Mouse (Mus musculus) stomach, embryonic 16.5 days (tissue): Measurements from ENCODE around the gene Nemp2. TPM values are rescaled to one million over a fixed set of nuclear protein-coding genes. Genes with fewer than 3 reads are reported as not detected.
"Not testable (repeated sequence)": the region's sequence is repeated elsewhere in the genome, so short reads cannot be mapped to it uniquely, and the experiment has no call there.

Experiments used
- ATAC-seq: fragments of 200-750 bp; cut with Nextera tagmentation; 2 replicates; pipeline ENCODE4 v1.8.0; 2017; ENCODE audit warnings: moderate number of reproducible peaks, moderate TSS enrichment; ENCODE audit not compliant: insufficient read depth, low FRiP score
- H3K27ac ChIP-seq: fragments of 300-500 bp; sonication (generic); 2 replicates; pipeline ENCODE4 v1.5.1; 2014; ENCODE audit warnings: low read length
- H3K27me3 ChIP-seq: fragments of 300-500 bp; sonication (generic); 2 replicates; pipeline ENCODE4 v1.6.1; 2014; ENCODE audit warnings: low read length, control low read depth, mixed read lengths; ENCODE audit not compliant: control insufficient read depth, insufficient read depth
- H3K36me3 ChIP-seq: fragments of 300-500 bp; sonication (generic); 2 replicates; pipeline ENCODE4 v1.6.1; 2014; ENCODE audit warnings: low read length; ENCODE audit not compliant: control insufficient read depth, insufficient read depth
- H3K4me1 ChIP-seq: fragments of 300-500 bp; sonication (generic); 2 replicates; pipeline ENCODE4 v1.6.1; 2014; ENCODE audit warnings: low read length, control low read depth, mixed read lengths; ENCODE audit not compliant: control insufficient read depth, insufficient read depth
- H3K4me2 ChIP-seq: fragments of 300-500 bp; sonication (generic); 2 replicates; pipeline ENCODE4 v1.6.1; 2014; ENCODE audit warnings: low read depth, low read length, mixed read lengths
- H3K4me3 ChIP-seq: fragments of 300-500 bp; sonication (generic); replicated peaks from 2 replicates; pipeline ENCODE4 v1.5.1; 2014; ENCODE audit warnings: mild to moderate bottlenecking, low read length
- H3K9ac ChIP-seq: fragments of 300-500 bp; sonication (generic); 2 replicates; pipeline ENCODE4 v1.6.1; 2014; ENCODE audit warnings: low read length
- H3K9me3 ChIP-seq: fragments of 300-500 bp; sonication (generic); replicated peaks from 2 replicates; pipeline ENCODE4 v1.6.1; 2016; ENCODE audit warnings: low read length, control low read depth; ENCODE audit not compliant: control insufficient read depth
- WGBS: fragments of 180-500 bp; shearing (Covaris S2); extraction: QIAGEN DNeasy Blood & Tissue Kit; methylation state at CpG from one replicate; pipeline ENCODE4 v1.1.7; 2014; 5-methylcytosine and 5-hydroxymethylcytosine counted together
- polyA plus RNA-seq: library from polyadenylated mRNA; unstranded; fragments of >200 nt; fragmentation: Nextera tagmentation; extraction: Ambion mirVana; gene quantifications from 2 replicates; pipeline ENCODE4 v1.2.1, GENCODE M21; 2015

The Nemp2 gene
- polyA plus RNA-seq, 1 experiment from 2014 or later = 9.1 TPM

- Histone ChIP-seq H3K27me3 (no peaks in the 10 kb centered on the region), H3K9me3 (no peaks in the 10 kb centered on the region), H3K4me3 (no peak overlapping the region), H3K4me2 (no peak overlapping the region), H3K36me3 (no peaks in the 10 kb centered on the region), H3K27ac (no peak overlapping the region), H3K9ac (no peak overlapping the region), H3K4me1 (no peaks in the 10 kb centered on the region)
- WGBS = 60% methylated on average over 7 of the region's 7 CpGs
- ATAC-seq = no peak
Observed at GRCm38 (mm10) chr1:52668743-52669323, 38.3 kb downstream of the Nemp2 start.

- H3K36me3 ChIP-seq = no peaks in the 10 kb centered on the region
- no peak for ATAC-seq
- H3K9me3 ChIP-seq = no peaks in the 10 kb centered on the region
- WGBS = 75% methylated on average over 1 of the region's 1 CpGs
- H3K27me3 ChIP-seq = no peaks in the 10 kb centered on the region
- no peak overlapping the region for H3K27ac ChIP-seq
- H3K9ac ChIP-seq = no peak overlapping the region
- no peak overlapping the region for H3K4me2 ChIP-seq
- no peaks in the 10 kb centered on the region for H3K4me1 ChIP-seq
- H3K4me3 ChIP-seq = no peak overlapping the region
Observed at GRCm38 (mm10) chr1:52669931-52670330, 39.4 kb downstream of the Nemp2 start.

- 43% methylated on average over 7 of the region's 7 CpGs for WGBS
- peak overlapping the region; percentile 34; the same call in 1 of the 2 replicates for H3K9ac ChIP-seq
- no peaks in the 10 kb centered on the region for H3K9me3 ChIP-seq
- no peaks in the 10 kb centered on the region for H3K27me3 ChIP-seq
- H3K4me2 ChIP-seq = no peak overlapping the region
- H3K4me3 ChIP-seq = no peak overlapping the region
- peak overlapping the region; percentile 66 for H3K27ac ChIP-seq
- H3K4me1 ChIP-seq = peaks cover 11% of the 10 kb centered on the region
- 0 out of 2 replicates have a peak, but pooled peaks have one; percentile 48 for ATAC-seq
- no peaks in the 10 kb centered on the region for H3K36me3 ChIP-seq
Observed at GRCm38 (mm10) chr1:52675561-52676551, 45.4 kb downstream of the Nemp2 start.

- Histone ChIP-seq H3K9ac (no peak overlapping the region), H3K4me2 (no peak overlapping the region), H3K4me1 (peaks cover 11% of the 10 kb centered on the region), H3K36me3 (no peaks in the 10 kb centered on the region), H3K27ac (no peak overlapping the region), H3K27me3 (no peaks in the 10 kb centered on the region), H3K9me3 (no peaks in the 10 kb centered on the region), H3K4me3 (no peak overlapping the region)
- ATAC-seq = peak; percentile 80
- 30% methylated on average over 3 of the region's 3 CpGs for WGBS
Observed at GRCm38 (mm10) chr1:52676621-52677020, 46.1 kb downstream of the Nemp2 start.

- WGBS = 50% methylated on average over 4 of the region's 4 CpGs
- no peaks in the 10 kb centered on the region for H3K9me3 ChIP-seq
- peak; percentile 88 for ATAC-seq
- no peak overlapping the region for H3K4me2 ChIP-seq
- peaks cover 6% of the 10 kb centered on the region; the same call in 1 of the 2 replicates for H3K4me1 ChIP-seq
- no peak overlapping the region for H3K4me3 ChIP-seq
- H3K36me3 ChIP-seq = no peaks in the 10 kb centered on the region
- no peaks in the 10 kb centered on the region for H3K27me3 ChIP-seq
- H3K27ac ChIP-seq = peak overlapping the region; percentile 56; the same call in 1 of the 2 replicates
- no peak overlapping the region for H3K9ac ChIP-seq
Observed at GRCm38 (mm10) chr1:52683550-52683949, 53.0 kb downstream of the Nemp2 start.

GRCm38 (mm10) chr1:52687636-52688035 is 57.1 kb downstream of the Nemp2 start:
- H3K27me3 ChIP-seq = no peaks in the 10 kb centered on the region
- WGBS = 51% methylated on average over 8 of the region's 8 CpGs
- H3K4me3 ChIP-seq = no peak overlapping the region
- no peak overlapping the region for H3K4me2 ChIP-seq
- H3K27ac ChIP-seq = peak overlapping the region; percentile 84
- ATAC-seq = peak; percentile 78; the same call in 1 of the 2 replicates
- no peak overlapping the region for H3K9ac ChIP-seq
- H3K9me3 ChIP-seq = no peaks in the 10 kb centered on the region
- peaks cover 6% of the 10 kb centered on the region; the same call in 1 of the 2 replicates for H3K4me1 ChIP-seq
- no peaks in the 10 kb centered on the region for H3K36me3 ChIP-seq

GRCm38 (mm10) chr1:52694456-52694855 is 64.0 kb downstream of the Nemp2 start:
- H3K36me3 ChIP-seq, H3K4me2 ChIP-seq, H3K9ac ChIP-seq, H3K27me3 ChIP-seq, H3K27ac ChIP-seq, H3K4me3 ChIP-seq, H3K9me3 ChIP-seq, ATAC-seq, H3K4me1 ChIP-seq: not testable (repeated sequence)
- 92% methylated on average over 13 of the region's 13 CpGs for WGBS
